Mouse (Mus musculus) central nervous system, embryonic 11.5 days (tissue): ENCODE measurements around the gene Gm20379. TPM values are rescaled to one million over a fixed set of nuclear protein-coding genes. Genes with fewer than 3 reads are reported as not detected.

Experiments used
- polyA plus RNA-seq: library from polyadenylated mRNA; depleted of rRNA; stranded (reverse); fragments of >200 nt; gene quantifications from 2 replicates; pipeline ENCODE4 v1.2.3, GENCODE M21; 2012; rRNA removed

Gm20379 gene
- polyA plus RNA-seq: not detected in 2 replicates

GRCm38 (mm10) chr13:92305680-92306079, at the start of gene Gm20379:
Gene Gm20379 (plus strand): TSS chr13:92305980.

GRCm38 (mm10) chr13:92354456-92355271, 48.9 kb downstream of the Gm20379 start, which contains the start of the genes Dhfr and Msh3:
Gene Dhfr (plus strand): TSS chr13:92354726.
Gene Msh3 (minus strand): TSS chr13:92355003.

Other genes starting within 250 kb of the Gm20379 start
- 0.12 and 0.19 TPM in 2 replicates for gene Rasgrf2, start 174.3 kb upstream of the Gm20379 start, polyA plus RNA-seq
- 13.8 and 19.6 TPM in 2 replicates for gene Dhfr, start 48.7 kb downstream of the Gm20379 start, polyA plus RNA-seq
- 32.8 and 37.8 TPM in 2 replicates for gene Msh3, start 49.0 kb downstream of the Gm20379 start, polyA plus RNA-seq
- 0.16 and 0.20 TPM in 2 replicates for gene Ankrd34b, start 119.9 kb downstream of the Gm20379 start, polyA plus RNA-seq
- 2.6 and 3.2 TPM in 2 replicates for gene Fam151b, start 178.0 kb downstream of the Gm20379 start, polyA plus RNA-seq
- gene Zfyve16, start 224.9 kb downstream of the Gm20379 start, polyA plus RNA-seq: 11.1 and 16.8 TPM in 2 replicates